ENCODE assay signal across 25 mouse cellular contexts in genomic region chr1:172472909-172473308, GRCm38 (mm10). TPM values are rescaled to one million over a fixed set of nuclear protein-coding genes. Genes with fewer than 3 reads are reported as not detected.
"Had no signal": no experiment of that assay in that cellular context is flagged by ENCODE, and none has a peak within 500 bp of the region (broad histone marks: within the 10 kb centered on the region; RNA-seq: fewer than 3 reads in every experiment).

No protein-coding gene starts in this region.

- H3K4me3 ChIP-seq: heart, adult 2 months; heart, embryonic 13.5 days; heart, embryonic 15.5 days; hindbrain, embryonic 10.5 days; hindbrain, embryonic 12.5 days; intestine, embryonic 15.5 days; layer of hippocampus, adult 2 months; left cerebral cortex, adult 2 months; limb, embryonic 10.5 days; limb, embryonic 12.5 days had no signal

- H3K27me3 ChIP-seq: heart, embryonic 13.5 days; heart, embryonic 15.5 days; hindbrain, embryonic 12.5 days; intestine, embryonic 15.5 days; limb, embryonic 12.5 days had no signal

- H3K27ac ChIP-seq: heart, adult 2 months; heart, embryonic 13.5 days; heart, embryonic 15.5 days; hindbrain, embryonic 10.5 days; hindbrain, embryonic 12.5 days; hindbrain, embryonic 14.5 days; intestine, embryonic 15.5 days; layer of hippocampus, adult 2 months; left cerebral cortex, adult 2 months; limb, embryonic 10.5 days; limb, embryonic 12.5 days had no signal

- H3K36me3 ChIP-seq: heart, embryonic 13.5 days; heart, embryonic 15.5 days; hindbrain, embryonic 10.5 days; hindbrain, embryonic 12.5 days; intestine, embryonic 15.5 days; limb, embryonic 10.5 days; limb, embryonic 12.5 days had no signal

- H3K4me1 ChIP-seq: hindbrain, embryonic 12.5 days; limb, embryonic 10.5 days; limb, embryonic 12.5 days had no signal

- H3K9ac ChIP-seq: heart, embryonic 13.5 days; heart, embryonic 15.5 days; hindbrain, embryonic 12.5 days; hindbrain, embryonic 14.5 days; intestine, embryonic 15.5 days; limb, embryonic 12.5 days had no signal

- H3K4me2 ChIP-seq: heart, embryonic 11.5 days; heart, embryonic 13.5 days; heart, embryonic 15.5 days; hindbrain, embryonic 12.5 days; hindbrain, embryonic 14.5 days; intestine, embryonic 15.5 days; limb, embryonic 12.5 days; liver, embryonic 11.5 days had no signal

- DNase-seq: gastrocnemius, postnatal 14 days; gastrocnemius, postnatal 36 days; heart, adult 11 months; heart, adult 2 months; heart, postnatal 4 days; kidney, adult 18-20 months; kidney, adult 8-10 months; kidney, postnatal 10 days; kidney, postnatal 25 days; kidney, postnatal 4 days; liver had no signal

- H3K9me3 ChIP-seq: heart, embryonic 13.5 days; heart, embryonic 15.5 days; hindbrain, embryonic 10.5 days; hindbrain, embryonic 12.5 days; intestine, embryonic 15.5 days; limb, embryonic 10.5 days; limb, embryonic 12.5 days had no signal

RNA-seq across cellular contexts. Expression of gene Slamf9, which starts 2.2 kb away (rescaled TPM):
- total RNA-seq: gastrocnemius, adult 8-10 months; layer of hippocampus, postnatal 25 days had no signal
- polyA plus RNA-seq: hindbrain, embryonic 10.5 days had no signal

RNA-seq across cellular contexts. Expression of gene Cfap45, which starts 47.7 kb away (rescaled TPM):
- total RNA-seq: gastrocnemius, adult 8-10 months had no signal
